Comparison of ENCODE assay signal across 22 mouse cellular contexts in the genomic region with DNA sequence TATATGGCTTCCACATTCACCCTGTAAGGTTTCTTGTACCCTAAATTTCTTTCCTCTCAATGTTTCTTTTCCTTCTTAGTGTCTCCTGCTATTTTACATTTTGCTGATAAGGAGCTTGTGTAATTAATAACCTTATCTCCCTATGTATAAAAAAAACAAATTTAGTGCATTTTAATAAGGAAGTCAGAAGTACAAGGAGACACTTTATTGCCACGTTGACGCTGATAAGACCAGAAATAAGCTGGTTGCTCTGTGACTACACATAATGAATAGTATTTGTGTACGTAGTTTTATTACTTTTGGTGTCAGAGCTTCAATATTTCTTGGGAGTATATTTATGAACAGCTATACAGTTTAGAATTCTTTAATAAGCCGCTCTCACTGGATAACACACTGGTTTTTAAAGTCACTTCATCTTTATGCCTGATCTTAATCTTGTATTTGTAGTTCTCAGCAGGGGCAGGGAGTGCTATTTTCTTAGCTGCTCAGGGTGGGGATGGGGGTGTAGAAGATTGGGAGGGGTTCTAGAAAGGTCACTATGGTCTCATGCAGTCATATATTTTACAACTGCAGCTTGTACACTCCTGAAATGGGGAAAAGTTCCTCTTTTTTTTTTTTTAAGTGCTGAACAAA. TPM values are rescaled to one million over a fixed set of nuclear protein-coding genes. Genes with fewer than 3 reads are reported as not detected.
DNase-seq lines count a peak whose midpoint lies in the region; ATAC-seq and TF ChIP-seq lines count a peak whose summit lies in the region.
"Had no signal": no experiment of that assay in that cellular context is flagged by ENCODE, and none has a peak within 500 bp of the region (broad histone marks: within the 10 kb centered on the region; RNA-seq: fewer than 3 reads in every experiment).

No protein-coding gene starts in this region.

- TF ChIP-seq CTCF in kidney, adult 2 months (conservative IDR thresholded peaks at IDR 0.05; ENCODE audit: insufficient read depth, insufficient read length, low read depth, low read length): no peak
- no peak for TF ChIP-seq CTCF in intestine, postnatal 0 days (IDR thresholded peaks at IDR 0.05; ENCODE audit: low read depth)

- peak overlapping the region; percentile 30; the same call in 1 of the 2 replicates for H3K27ac ChIP-seq in kidney, embryonic 15.5 days
- no peak overlapping the region for H3K27ac ChIP-seq in kidney, adult 2 months (ENCODE audit: insufficient read depth, low read depth, low read length)
- no peak overlapping the region for H3K27ac ChIP-seq in midbrain, embryonic 11.5 days (ENCODE audit: low read depth, low read length)
- no peak overlapping the region for H3K27ac ChIP-seq in midbrain, embryonic 13.5 days
- H3K27ac ChIP-seq in intestine, embryonic 14.5 days (ENCODE audit: low read depth): no peak overlapping the region
- H3K27ac ChIP-seq in intestine, postnatal 0 days (ENCODE audit: low read depth, low read length): no peak overlapping the region
- H3K27ac ChIP-seq in hindbrain, embryonic 16.5 days (ENCODE audit: low read depth, low read length): no peak overlapping the region
- H3K27ac ChIP-seq: forebrain, embryonic 13.5 days; gastrocnemius, adult 2 months; heart, embryonic 15.5 days had no signal

- H3K9ac ChIP-seq in kidney, embryonic 15.5 days: no peak overlapping the region
- no peak overlapping the region for H3K9ac ChIP-seq in midbrain, embryonic 11.5 days (ENCODE audit: low read length)
- no peak overlapping the region for H3K9ac ChIP-seq in midbrain, embryonic 13.5 days (replicated peaks)
- no peak overlapping the region for H3K9ac ChIP-seq in intestine, embryonic 14.5 days (ENCODE audit: low read length)
- H3K9ac ChIP-seq in intestine, postnatal 0 days (ENCODE audit: low read depth, low read length): no peak overlapping the region
- no peak overlapping the region for H3K9ac ChIP-seq in hindbrain, embryonic 16.5 days (ENCODE audit: low read depth, low read length)
- H3K9ac ChIP-seq: forebrain, embryonic 13.5 days; forebrain, postnatal 0 days; heart, embryonic 15.5 days; hindbrain, embryonic 13.5 days had no signal

- DNase-seq in kidney, adult 2 months: no peak
- DNase-seq in midbrain, embryonic 11.5 days (ENCODE audit: low spot score, missing footprints): peak; percentile 54
- no peak for DNase-seq in intestine, embryonic 14.5 days (ENCODE audit: low spot score)
- DNase-seq in gastrocnemius, postnatal 36 days: no peak
- DNase-seq: adrenal gland, postnatal 14 days; cerebellum, adult 11-12 months; cerebellum, adult 9-10 months; cerebellum, postnatal 25 days; forebrain, postnatal 0 days; gastrocnemius, adult 2 months; gastrocnemius, postnatal 25 days; heart, adult 18-20 months; heart, postnatal 14 days had no signal

- no peak for TF ChIP-seq POLR2A in kidney, adult 2 months (IDR thresholded peaks at IDR 0.05; ENCODE audit: low read depth, low read length)

- intact Hi-C loops in gastrocnemius, postnatal 36 days (cut with DNase I): no loop called here

- H3K4me2 ChIP-seq in kidney, embryonic 15.5 days: no peak overlapping the region
- H3K4me2 ChIP-seq in midbrain, embryonic 11.5 days: no peak overlapping the region
- no peak overlapping the region for H3K4me2 ChIP-seq in midbrain, embryonic 13.5 days (replicated peaks)
- no peak overlapping the region for H3K4me2 ChIP-seq in intestine, embryonic 14.5 days (ENCODE audit: low read length)
- H3K4me2 ChIP-seq in intestine, postnatal 0 days (replicated peaks; ENCODE audit: low read depth): no peak overlapping the region
- no peak overlapping the region for H3K4me2 ChIP-seq in hindbrain, embryonic 16.5 days (ENCODE audit: low read length)
- H3K4me2 ChIP-seq: forebrain, embryonic 13.5 days; heart, embryonic 15.5 days; hindbrain, embryonic 13.5 days had no signal

- no peaks in the 10 kb centered on the region for H3K9me3 ChIP-seq in kidney, embryonic 15.5 days (replicated peaks)
- H3K9me3 ChIP-seq in midbrain, embryonic 11.5 days (ENCODE audit: control insufficient read depth, low read length): no peaks in the 10 kb centered on the region
- no peaks in the 10 kb centered on the region for H3K9me3 ChIP-seq in midbrain, embryonic 13.5 days
- H3K9me3 ChIP-seq in intestine, embryonic 14.5 days (ENCODE audit: control insufficient read depth, low read length): no peaks in the 10 kb centered on the region
- no peaks in the 10 kb centered on the region for H3K9me3 ChIP-seq in intestine, postnatal 0 days (ENCODE audit: control insufficient read depth)
- no peaks in the 10 kb centered on the region for H3K9me3 ChIP-seq in hindbrain, embryonic 16.5 days (ENCODE audit: control insufficient read depth, low read length)
- H3K9me3 ChIP-seq: embryonic facial prominence, embryonic 10.5 days; forebrain, embryonic 13.5 days; heart, embryonic 10.5 days; heart, embryonic 15.5 days; hindbrain, embryonic 13.5 days had no signal

- peaks cover 3% of the 10 kb centered on the region; the same call in 1 of the 2 replicates for H3K27me3 ChIP-seq in kidney, embryonic 15.5 days
- no peaks in the 10 kb centered on the region for H3K27me3 ChIP-seq in kidney, adult 2 months (replicated peaks; ENCODE audit: control insufficient read depth, insufficient read depth, low read length)
- H3K27me3 ChIP-seq in midbrain, embryonic 11.5 days (ENCODE audit: control insufficient read depth, insufficient read depth, low read length): no peaks in the 10 kb centered on the region; the same call in 1 of the 2 replicates
- H3K27me3 ChIP-seq in midbrain, embryonic 13.5 days: peaks cover 4% of the 10 kb centered on the region; the same call in 1 of the 2 replicates
- H3K27me3 ChIP-seq in intestine, embryonic 14.5 days (replicated peaks; ENCODE audit: control insufficient read depth, insufficient read depth, low read length): no peaks in the 10 kb centered on the region
- no peaks in the 10 kb centered on the region for H3K27me3 ChIP-seq in intestine, postnatal 0 days (replicated peaks; ENCODE audit: control insufficient read depth, insufficient read depth, low read length)
- no peaks in the 10 kb centered on the region for H3K27me3 ChIP-seq in hindbrain, embryonic 16.5 days (replicated peaks; ENCODE audit: control insufficient read depth, insufficient read depth, low read length)
- H3K27me3 ChIP-seq: heart, embryonic 15.5 days; hindbrain, embryonic 13.5 days had no signal

- WGBS in kidney, embryonic 15.5 days: 32% methylated on average over 4 of the region's 4 CpGs
- WGBS in kidney, adult 2 months: 74% methylated on average over 4 of the region's 4 CpGs
- WGBS in midbrain, embryonic 11.5 days: 62% methylated on average over 4 of the region's 4 CpGs
- WGBS in midbrain, embryonic 13.5 days: 59% methylated on average over 4 of the region's 4 CpGs
- 60% methylated on average over 4 of the region's 4 CpGs for WGBS in intestine, embryonic 14.5 days
- WGBS in intestine, postnatal 0 days: 33% methylated on average over 4 of the region's 4 CpGs
- 78% methylated on average over 4 of the region's 4 CpGs for WGBS in hindbrain, embryonic 16.5 days

- no peak overlapping the region for H3K4me3 ChIP-seq in kidney, embryonic 15.5 days (replicated peaks)
- no peak overlapping the region for H3K4me3 ChIP-seq in kidney, adult 2 months (ENCODE audit: insufficient read depth, low read depth, low read length)
- no peak overlapping the region for H3K4me3 ChIP-seq in midbrain, embryonic 11.5 days (ENCODE audit: low read depth, low read length)
- H3K4me3 ChIP-seq in midbrain, embryonic 13.5 days (replicated peaks): no peak overlapping the region
- no peak overlapping the region for H3K4me3 ChIP-seq in intestine, embryonic 14.5 days (ENCODE audit: low read depth, low read length)
- no peak overlapping the region for H3K4me3 ChIP-seq in intestine, postnatal 0 days (ENCODE audit: low read depth, low read length)
- H3K4me3 ChIP-seq in hindbrain, embryonic 16.5 days (ENCODE audit: low read length): no peak overlapping the region
- H3K4me3 ChIP-seq: embryonic facial prominence, embryonic 10.5 days; forebrain, embryonic 13.5 days; gastrocnemius, adult 2 months; heart, embryonic 10.5 days; heart, embryonic 15.5 days; hindbrain, embryonic 13.5 days had no signal

- ATAC-seq in kidney, embryonic 15.5 days (replicated peaks; ENCODE audit: low FRiP score): peak; percentile 78
- ATAC-seq in midbrain, embryonic 11.5 days (ENCODE audit: low FRiP score): no peak
- ATAC-seq in midbrain, embryonic 13.5 days: no peak
- peak; percentile 64 for ATAC-seq in intestine, embryonic 14.5 days (replicated peaks; ENCODE audit: low FRiP score, low TSS enrichment, low read depth)
- ATAC-seq in intestine, postnatal 0 days: peak; percentile 28; the same call in 1 of the 2 replicates
- ATAC-seq in hindbrain, embryonic 16.5 days: no peak
- ATAC-seq: forebrain, embryonic 13.5 days; forebrain, postnatal 0 days had no signal

- peaks cover 23% of the 10 kb centered on the region for H3K4me1 ChIP-seq in kidney, embryonic 15.5 days
- H3K4me1 ChIP-seq in kidney, adult 2 months (ENCODE audit: control insufficient read depth, insufficient read depth, low read length): no peaks in the 10 kb centered on the region; the same call in 1 of the 2 replicates
- H3K4me1 ChIP-seq in midbrain, embryonic 11.5 days (ENCODE audit: control insufficient read depth, insufficient read depth, low read length): peaks cover 4% of the 10 kb centered on the region; the same call in 1 of the 2 replicates
- H3K4me1 ChIP-seq in midbrain, embryonic 13.5 days (replicated peaks): peaks cover 21% of the 10 kb centered on the region
- H3K4me1 ChIP-seq in intestine, embryonic 14.5 days (replicated peaks; ENCODE audit: control insufficient read depth, insufficient read depth, low read length): peaks cover 6% of the 10 kb centered on the region; the same call in 1 of the 2 replicates
- no peaks in the 10 kb centered on the region for H3K4me1 ChIP-seq in intestine, postnatal 0 days (replicated peaks; ENCODE audit: control insufficient read depth, insufficient read depth, low read length)
- peaks cover 3% of the 10 kb centered on the region for H3K4me1 ChIP-seq in hindbrain, embryonic 16.5 days (ENCODE audit: control insufficient read depth, insufficient read depth, low read depth, low read length)

- H3K36me3 ChIP-seq in kidney, embryonic 15.5 days: no peaks in the 10 kb centered on the region
- no peaks in the 10 kb centered on the region for H3K36me3 ChIP-seq in kidney, adult 2 months (ENCODE audit: control insufficient read depth, insufficient read depth, low read length)
- no peaks in the 10 kb centered on the region for H3K36me3 ChIP-seq in midbrain, embryonic 11.5 days (ENCODE audit: control insufficient read depth, insufficient read depth, low read length)
- no peaks in the 10 kb centered on the region for H3K36me3 ChIP-seq in midbrain, embryonic 13.5 days
- H3K36me3 ChIP-seq in intestine, embryonic 14.5 days (ENCODE audit: control insufficient read depth, insufficient read depth, low read length): no peaks in the 10 kb centered on the region
- no peaks in the 10 kb centered on the region for H3K36me3 ChIP-seq in intestine, postnatal 0 days (ENCODE audit: control insufficient read depth, insufficient read depth)
- H3K36me3 ChIP-seq in hindbrain, embryonic 16.5 days (ENCODE audit: control insufficient read depth, insufficient read depth, low read length): no peaks in the 10 kb centered on the region
- H3K36me3 ChIP-seq: embryonic facial prominence, embryonic 10.5 days; heart, embryonic 10.5 days; heart, embryonic 15.5 days; hindbrain, embryonic 13.5 days had no signal

RNA-seq across cellular contexts. Expression of gene Krr1, which starts 48.8 kb away (rescaled TPM):
- polyA plus RNA-seq in kidney, embryonic 15.5 days (2015; fragmentation: Nextera tagmentation; extraction: Ambion mirVana): 50.0 and 52.8 TPM in 2 replicates
- 7.8 and 8.5 TPM in 2 replicates for polyA plus RNA-seq in kidney, adult 2 months (2012; rRNA removed)
- polyA plus RNA-seq in midbrain, embryonic 11.5 days (2014; fragmentation: Nextera tagmentation; extraction: Ambion mirVana): 69.0 and 82.0 TPM in 2 replicates
- polyA plus RNA-seq in midbrain, embryonic 13.5 days (2015; fragmentation: Nextera tagmentation; extraction: Ambion mirVana): 47.3 and 48.9 TPM in 2 replicates
- 47.4 and 47.6 TPM in 2 replicates for polyA plus RNA-seq in intestine, embryonic 14.5 days (2014; fragmentation: Nextera tagmentation; extraction: Ambion mirVana)
- 12.7 and 13.6 TPM in 2 replicates for polyA plus RNA-seq in intestine, postnatal 0 days (2015; fragmentation: Nextera tagmentation; extraction: Ambion mirVana)
- 34.4 and 36.1 TPM in 2 replicates for polyA plus RNA-seq in hindbrain, embryonic 16.5 days (2015; fragmentation: Nextera tagmentation; extraction: Ambion mirVana)
- 10 to 100 TPM; 23.7 to 26.4 TPM for total RNA-seq in gastrocnemius, postnatal 36 days (2021)

Comparison
In these comparisons a context has a peak if more than half of its experiments do, and no peak if none do; other contexts are left out.
1. ATAC-seq: peak in kidney, embryonic 15.5 days (single experiment), intestine, embryonic 14.5 days (single experiment) and intestine, postnatal 0 days (single experiment); none in midbrain, embryonic 11.5 days (single experiment), midbrain, embryonic 13.5 days (single experiment) and hindbrain, embryonic 16.5 days (single experiment).